Mouse (Mus musculus) inflammation-experienced regulatory T-cells, adult 6 months (primary cell): Measurements from ENCODE around the gene Zmynd11. TPM values are rescaled to one million over a fixed set of nuclear protein-coding genes. Genes with fewer than 3 reads are reported as not detected.

ENCODE experiments used
- ATAC-seq: one replicate; pipeline ENCODE4 v1.8.0; 2017
- polyA plus RNA-seq, 3 experiments: library from polyadenylated mRNA; unstranded; fragments of 100-300 nt; shearing (Covaris generic); gene quantifications; one replicate each; pipeline ENCODE4 v1.2.1; 2017

Zmynd11 gene
- polyA plus RNA-seq, 3 experiments from 2014 or later, result 38.7 to 60.8 (median 48.6) TPM

GRCm38 (mm10) chr13:9656613-9657012, 108.5 kb downstream of the Zmynd11 start:
- no peak for ATAC-seq

GRCm38 (mm10) chr13:9653018-9653417, 112.1 kb downstream of the Zmynd11 start:
- no peak for ATAC-seq

- no peak for ATAC-seq
Measured at GRCm38 (mm10) chr13:9650580-9650979, 114.5 kb downstream of the Zmynd11 start.

GRCm38 (mm10) chr13:9649894-9650293, 115.2 kb downstream of the Zmynd11 start:
- ATAC-seq, result no peak

- ATAC-seq, result no peak
Measured at GRCm38 (mm10) chr13:9648716-9649115, 116.4 kb downstream of the Zmynd11 start.

- ATAC-seq, result peak; percentile 52
Measured at GRCm38 (mm10) chr13:9637949-9638348, 127.2 kb downstream of the Zmynd11 start.

- ATAC-seq, result peak; percentile 35
Measured at GRCm38 (mm10) chr13:9636505-9636904, 128.6 kb downstream of the Zmynd11 start.

GRCm38 (mm10) chr13:9635951-9636350, 129.2 kb downstream of the Zmynd11 start:
- no peak for ATAC-seq
